Mouse (Mus musculus) right cerebral cortex, postnatal 36 days (tissue): ENCODE measurements around the gene Iqsec1.
A peak's percentile ranks its signal among the peaks of the same experiment; 100 is the strongest.

Source experiments
- DNase-seq, 2 experiments: peaks; one replicate each; pipeline ENCODE4 v3.0.0; 2022; ENCODE audit warnings: low spot score in 2 of 2, mixed read lengths in 1 of 2

The Iqsec1 gene

GRCm38 (mm10) chr6:90754927-90755612, 233.4 kb downstream of the Iqsec1 start:
- DNase-seq = no peak

- no peak for DNase-seq
Measured at GRCm38 (mm10) chr6:90754093-90754492, 234.4 kb downstream of the Iqsec1 start.

GRCm38 (mm10) chr6:90753656-90754055, 234.8 kb downstream of the Iqsec1 start:
- DNase-seq = no peak

GRCm38 (mm10) chr6:90751624-90752023, 236.9 kb downstream of the Iqsec1 start:
- DNase-seq = no peak

GRCm38 (mm10) chr6:90750091-90750490, 238.4 kb downstream of the Iqsec1 start:
- no peak for DNase-seq

- no peak for DNase-seq
Measured at GRCm38 (mm10) chr6:90749414-90749937, 239.0 kb downstream of the Iqsec1 start.

GRCm38 (mm10) chr6:90748976-90749375, 239.5 kb downstream of the Iqsec1 start:
- DNase-seq = no peak

GRCm38 (mm10) chr6:90746331-90746864, 242.1 kb downstream of the Iqsec1 start:
- no peak for DNase-seq

GRCm38 (mm10) chr6:90745401-90746198, 242.9 kb downstream of the Iqsec1 start:
- DNase-seq = no peak

GRCm38 (mm10) chr6:90742453-90742852, 246.0 kb downstream of the Iqsec1 start:
- no peak for DNase-seq

- DNase-seq = no peak
Measured at GRCm38 (mm10) chr6:90741717-90742116, 246.8 kb downstream of the Iqsec1 start.

- DNase-seq = no peak
Measured at GRCm38 (mm10) chr6:90741056-90741420, 247.4 kb downstream of the Iqsec1 start.

GRCm38 (mm10) chr6:90740348-90741055, 248.0 kb downstream of the Iqsec1 start:
- no peak for DNase-seq

- peak; percentile 73 to 76 for DNase-seq
Measured at GRCm38 (mm10) chr6:90737376-90737775, 251.1 kb downstream of the Iqsec1 start.

- DNase-seq = no peak
Measured at GRCm38 (mm10) chr6:90736691-90737245, 251.7 kb downstream of the Iqsec1 start.

GRCm38 (mm10) chr6:90736074-90736672, 252.3 kb downstream of the Iqsec1 start:
- DNase-seq = no peak

GRCm38 (mm10) chr6:90735396-90736036, 253.0 kb downstream of the Iqsec1 start:
- no peak for DNase-seq

- no peak for DNase-seq
Measured at GRCm38 (mm10) chr6:90734806-90735205, 253.7 kb downstream of the Iqsec1 start.

GRCm38 (mm10) chr6:90731327-90731726, 257.2 kb downstream of the Iqsec1 start:
- no peak for DNase-seq

GRCm38 (mm10) chr6:90729829-90730228, 258.7 kb downstream of the Iqsec1 start:
- DNase-seq = no peak

- DNase-seq = peak; percentile 63 to 64
Measured at GRCm38 (mm10) chr6:90728491-90728931, 260.0 kb downstream of the Iqsec1 start.
